Mouse (Mus musculus): ENCODE measurements around the gene Olfr690. TPM values are rescaled to one million over a fixed set of nuclear protein-coding genes. Genes with fewer than 3 reads are reported as not detected.
"Not testable (repeated sequence)": the region's sequence is repeated elsewhere in the genome, so short reads cannot be mapped to it uniquely, and the experiment has no call there.

Olfr690 gene
- total RNA-seq (2021): 1 to 10 TPM in 1 of 2 experiments, under 1 TPM in 1; 0.27 to 1.7 TPM

GRCm38 (mm10) chr7:105334004-105334403 lies at the start of gene Olfr690:
TSS of gene Olfr690 (minus strand) at chr7:105334104.
- DNase-seq (ENCODE audit: low spot score in 2 of 2): no peak
- intact Hi-C loops (cut with DNase I): no loop called here

- no peak for DNase-seq (ENCODE audit: low spot score in 2 of 2)
- intact Hi-C loops (cut with DNase I): no loop called here
These were observed 46.4 kb upstream of the Olfr690 start for GRCm38 (mm10) chr7:105380329-105380728.

- DNase-seq (ENCODE audit: low spot score in 2 of 2): no peak
- intact Hi-C loops (cut with DNase I): no loop called here
These were observed 41.0 kb upstream of the Olfr690 start, which contains the start of gene Gm5901 for GRCm38 (mm10) chr7:105374866-105375265. TSS of gene Gm5901 (plus strand) at chr7:105375038.

GRCm38 (mm10) chr7:105373976-105374375 lies 40.1 kb upstream of the Olfr690 start:
- DNase-seq (ENCODE audit: low spot score in 2 of 2): no peak
- intact Hi-C loops (cut with DNase I): no loop called here

GRCm38 (mm10) chr7:105373509-105373908 lies 39.6 kb upstream of the Olfr690 start:
- no peak for DNase-seq (ENCODE audit: low spot score in 2 of 2)
- intact Hi-C loops (cut with DNase I): no loop called here

- intact Hi-C loops (cut with DNase I): no loop called here
- no peak for DNase-seq (ENCODE audit: low spot score in 2 of 2)
These were observed 39.0 kb upstream of the Olfr690 start for GRCm38 (mm10) chr7:105372912-105373311.

- no peak for DNase-seq (ENCODE audit: low spot score in 2 of 2)
- intact Hi-C loops (cut with DNase I): no loop called here
These were observed 34.6 kb upstream of the Olfr690 start for GRCm38 (mm10) chr7:105368521-105368920.

- DNase-seq (ENCODE audit: low spot score in 2 of 2): no peak
- intact Hi-C loops (cut with DNase I): no loop called here
These were observed 34.0 kb upstream of the Olfr690 start, which contains the start of gene Olfr692 for GRCm38 (mm10) chr7:105367930-105368329. TSS of gene Olfr692 (plus strand) at chr7:105368230.

GRCm38 (mm10) chr7:105367268-105367667 lies 33.4 kb upstream of the Olfr690 start:
- intact Hi-C loops (cut with DNase I): no loop called here
- no peak for DNase-seq (ENCODE audit: low spot score in 2 of 2)

- DNase-seq (ENCODE audit: low spot score in 2 of 2): no peak
- intact Hi-C loops (cut with DNase I): no loop called here
These were observed 27.8 kb upstream of the Olfr690 start for GRCm38 (mm10) chr7:105361713-105362112.

- intact Hi-C loops (cut with DNase I); DNase-seq (ENCODE audit: low spot score in 2 of 2): not testable (repeated sequence)
These were observed 22.6 kb upstream of the Olfr690 start for GRCm38 (mm10) chr7:105356487-105356886.

GRCm38 (mm10) chr7:105356064-105356463 lies 22.2 kb upstream of the Olfr690 start:
- intact Hi-C loops (cut with DNase I); DNase-seq (ENCODE audit: low spot score in 2 of 2): not testable (repeated sequence)

- intact Hi-C loops (cut with DNase I): no loop called here
These were observed 8.8 kb upstream of the Olfr690 start for GRCm38 (mm10) chr7:105342752-105343151.

GRCm38 (mm10) chr7:105342170-105342569 lies 8.3 kb upstream of the Olfr690 start, which contains the start of gene Olfr691:
TSS of gene Olfr691 (minus strand) at chr7:105342270.
- intact Hi-C loops (cut with DNase I): no loop called here
- no peak for DNase-seq (ENCODE audit: low spot score in 2 of 2)

More at GRCm38 (mm10) chr7:105342752-105343151, 8.8 kb upstream of the Olfr690 start:
- DNase-seq (ENCODE audit: low spot score in 2 of 2): no peak

GRCm38 (mm10) chr7:105325302-105325701 lies 8.6 kb downstream of the Olfr690 start:
- intact Hi-C loops (cut with DNase I): no loop called here
- no peak for DNase-seq (ENCODE audit: low spot score in 2 of 2)

GRCm38 (mm10) chr7:105310865-105311264 lies 23.0 kb downstream of the Olfr690 start, which contains the start of gene Olfr689:
TSS of gene Olfr689 (plus strand) at chr7:105311165.
- DNase-seq (ENCODE audit: low spot score in 2 of 2): no peak
- intact Hi-C loops (cut with DNase I): no loop called here

- no peak for DNase-seq (ENCODE audit: low spot score in 2 of 2)
- intact Hi-C loops (cut with DNase I): no loop called here
These were observed 43.9 kb downstream of the Olfr690 start for GRCm38 (mm10) chr7:105290051-105290450.

GRCm38 (mm10) chr7:105287795-105288194 lies 46.1 kb downstream of the Olfr690 start, which contains the start of gene Olfr688:
TSS of gene Olfr688 (plus strand) at chr7:105288095.
- intact Hi-C loops (cut with DNase I): no loop called here
- DNase-seq (ENCODE audit: low spot score in 2 of 2): no peak
